Mouse (Mus musculus) cerebellum, adult (tissue): Measurements from ENCODE around the gene Mdn1.

ENCODE experiments used
- ATAC-seq: cut with Nextera tagmentation; 2 replicates; pipeline ENCODE4 v1.9.2; 2017; ENCODE audit warnings: mild to moderate bottlenecking, moderate library complexity, mixed read lengths; ENCODE audit not compliant: insufficient number of reproducible peaks, low FRiP score, low TSS enrichment

The Mdn1 gene

DNA sequence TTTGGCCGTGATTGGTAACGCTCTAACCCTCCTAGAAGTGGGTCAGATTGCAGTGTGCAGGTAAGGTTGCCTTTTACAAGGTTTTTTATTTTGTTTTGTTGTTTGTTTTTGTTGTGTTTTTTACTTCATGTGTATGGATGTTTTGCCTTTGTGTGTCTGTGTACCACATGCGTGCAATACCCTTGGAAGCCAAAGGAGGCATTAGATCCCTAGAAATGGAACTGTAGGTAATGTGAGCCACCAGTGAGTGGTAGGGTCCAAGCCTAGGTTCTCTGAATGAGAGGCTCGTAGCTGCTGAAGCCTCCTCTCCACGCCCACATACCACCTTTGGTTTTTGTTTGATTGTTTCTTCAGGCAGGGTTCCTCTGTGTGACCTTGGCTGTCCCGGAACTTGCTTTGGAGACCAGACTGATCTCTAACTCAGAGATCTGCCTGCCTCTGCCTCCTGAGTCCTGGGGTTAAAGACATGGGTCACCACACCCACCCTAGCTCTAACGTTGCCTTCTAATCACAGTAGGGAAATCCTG is 113.4 kb downstream of the Mdn1 start:
- no peak for ATAC-seq

DNA sequence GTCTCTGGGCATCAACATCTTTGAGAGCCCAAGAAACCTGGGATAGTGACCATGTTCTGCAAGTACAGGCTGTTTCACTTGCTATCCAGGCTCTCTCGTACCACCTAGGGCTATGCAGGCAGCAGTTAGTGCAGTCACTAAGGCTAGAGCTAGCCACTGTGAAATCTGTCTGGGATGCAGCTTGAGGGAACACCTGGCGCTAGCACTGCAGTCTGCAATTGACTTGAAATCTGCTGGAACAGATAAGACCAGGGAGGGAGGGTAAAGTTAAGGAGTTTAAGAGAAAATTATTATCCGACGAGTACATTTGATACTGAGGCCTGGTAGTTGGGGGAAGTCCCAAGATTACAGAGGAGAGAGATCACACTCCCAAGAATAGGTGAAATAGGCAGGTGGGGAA is 123.1 kb downstream of the Mdn1 start:
- ATAC-seq, result no peak

- ATAC-seq, result no peak
These were observed 130.2 kb downstream of the Mdn1 start for GRCm38 (mm10) chr4:32787110-32787509.

DNA sequence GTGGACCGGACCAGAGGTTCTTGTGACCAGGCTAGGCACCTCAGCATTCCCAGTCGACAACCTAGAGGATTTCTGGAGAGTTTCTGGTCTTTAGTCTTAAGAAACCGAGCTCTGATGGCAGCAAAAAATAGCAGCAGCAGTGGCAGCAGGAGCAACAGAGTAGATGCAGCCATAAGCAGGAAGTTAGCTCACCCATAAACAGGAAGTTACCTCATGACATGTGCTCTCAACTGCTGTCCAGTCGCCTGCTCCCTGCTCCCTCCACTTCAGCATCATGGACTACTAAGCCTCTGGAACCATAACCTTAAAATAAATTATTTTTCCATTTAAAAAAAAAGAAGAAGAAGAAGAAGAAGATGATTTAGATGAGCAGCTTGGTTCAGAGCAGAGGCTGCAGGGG is 132.1 kb downstream of the Mdn1 start:
- ATAC-seq, result no peak

GRCm38 (mm10) chr4:32798976-32799375 is 142.1 kb downstream of the Mdn1 start:
- ATAC-seq, result no peak

- ATAC-seq, result peak; percentile 97
These were observed 143.2 kb downstream of the Mdn1 start, which contains the start of gene Lyrm2 for GRCm38 (mm10) chr4:32799966-32800576. Lyrm2 (plus strand) TSS chr4:32800253.

GRCm38 (mm10) chr4:32800577-32801170 is 143.8 kb downstream of the Mdn1 start:
- peak; percentile 14; the same call in 1 of the 2 replicates for ATAC-seq

- ATAC-seq, result no peak
These were observed 160.6 kb downstream of the Mdn1 start for GRCm38 (mm10) chr4:32817478-32817877.

DNA sequence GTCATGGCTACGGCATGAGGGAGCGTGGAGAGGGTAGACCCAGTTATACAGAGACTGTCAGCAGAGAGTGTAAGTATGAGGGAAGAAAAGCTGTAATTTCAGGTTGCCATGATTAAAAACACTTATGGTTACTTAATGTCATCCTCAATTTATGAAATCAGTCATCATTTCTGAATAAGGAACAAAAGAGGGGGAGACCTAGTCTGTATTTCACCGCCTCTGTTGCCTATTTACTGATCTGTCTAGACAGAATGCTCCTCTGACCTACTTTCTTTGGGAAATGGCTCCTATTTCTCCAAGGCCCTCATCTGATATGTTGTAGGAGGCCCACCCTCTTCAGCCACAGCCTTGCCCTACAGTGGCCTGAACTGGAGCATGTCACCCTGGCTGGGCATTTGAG is 163.8 kb downstream of the Mdn1 start:
- no peak for ATAC-seq

- ATAC-seq, result peak; percentile 64; the same call in 1 of the 2 replicates
These were observed 167.3 kb downstream of the Mdn1 start for GRCm38 (mm10) chr4:32824254-32824653.
